ENCODE assay signal across 8 mouse cellular contexts in the genomic region with DNA sequence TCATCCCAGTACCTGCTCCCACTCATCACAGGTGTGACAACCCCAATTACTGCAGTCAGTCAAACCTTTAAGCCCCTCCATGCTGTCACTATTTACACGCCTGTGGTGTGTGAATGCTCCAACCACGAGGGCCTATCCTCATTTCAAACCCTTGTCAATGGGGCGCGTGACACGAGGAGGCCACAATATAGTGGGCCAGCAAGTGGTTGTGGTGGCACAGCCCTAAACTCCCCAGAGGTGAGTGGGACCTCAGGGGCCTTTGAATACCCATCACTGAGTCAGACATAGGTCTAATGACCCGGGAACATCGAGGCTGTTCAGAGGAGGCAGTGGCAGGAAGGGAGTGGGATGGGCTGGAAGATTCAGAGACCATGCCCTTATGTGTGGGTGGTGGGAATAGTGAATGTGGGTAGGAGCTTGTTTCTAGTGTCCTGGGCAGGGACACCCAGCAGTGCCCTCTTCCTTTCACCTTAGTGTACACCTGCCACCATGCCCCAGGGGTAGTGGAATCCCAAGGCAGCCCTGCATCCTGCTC. TPM values are rescaled to one million over a fixed set of nuclear protein-coding genes. Genes with fewer than 3 reads are reported as not detected.
DNase-seq lines count a peak whose midpoint lies in the region; ATAC-seq lines count a peak whose summit lies in the region.

No protein-coding gene starts in this region.

- no peaks in the 10 kb centered on the region for H3K36me3 ChIP-seq in neural tube, embryonic 11.5 days (ENCODE audit: control insufficient read depth, insufficient read depth, low read length)
- H3K36me3 ChIP-seq in liver, embryonic 12.5 days, result no peaks in the 10 kb centered on the region

- peaks cover 58% of the 10 kb centered on the region for H3K4me1 ChIP-seq in neural tube, embryonic 11.5 days (ENCODE audit: control insufficient read depth, insufficient read depth, low read length)
- H3K4me1 ChIP-seq in liver, embryonic 12.5 days, result peaks cover 20% of the 10 kb centered on the region

- H3K27ac ChIP-seq in neural tube, embryonic 11.5 days (ENCODE audit: low read depth, low read length), result peak overlapping the region; percentile 91
- H3K27ac ChIP-seq in liver, embryonic 12.5 days, result peak overlapping the region; percentile 43; the same call in 1 of the 2 replicates

- DNase-seq in cerebellum, adult 11-12 months, result peak; percentile 72
- DNase-seq in cerebellum, adult 9-10 months, result no peak
- DNase-seq in neural tube, embryonic 11.5 days (ENCODE audit: low spot score), result no peak
- no peak for DNase-seq in neural tube, embryonic 10.5 days (ENCODE audit: extremely low spot score, low spot score)
- DNase-seq in urinary bladder, postnatal 4 days (ENCODE audit: low spot score in 2 of 2), result no peak

- no peaks in the 10 kb centered on the region for H3K27me3 ChIP-seq in neural tube, embryonic 11.5 days (ENCODE audit: control insufficient read depth, insufficient read depth, low read length)
- peaks cover 27% of the 10 kb centered on the region for H3K27me3 ChIP-seq in liver, embryonic 12.5 days (replicated peaks)

- ATAC-seq in neural tube, embryonic 11.5 days (ENCODE audit: insufficient read depth, low FRiP score, low TSS enrichment), result 0 out of 2 replicates have a peak, but pooled peaks have one; percentile 18
- ATAC-seq in liver, embryonic 12.5 days, result no peak
- no peak for ATAC-seq in granulocyte monocyte progenitor cell, adult 5-6 weeks (replicated peaks; ENCODE audit: poor library complexity, severe bottlenecking)
- no peak for ATAC-seq in activated CD4-positive, CD25-positive, alpha-beta regulatory T cell, adult 4 months

- peak overlapping the region; percentile 67 for H3K9ac ChIP-seq in neural tube, embryonic 11.5 days (ENCODE audit: low read length)
- H3K9ac ChIP-seq in liver, embryonic 12.5 days, result no peak overlapping the region; the same call in 1 of the 2 replicates

- H3K4me2 ChIP-seq in neural tube, embryonic 11.5 days (ENCODE audit: low read depth), result peak overlapping the region; percentile 62
- H3K4me2 ChIP-seq in liver, embryonic 12.5 days, result peak overlapping the region; percentile 72

- WGBS in neural tube, embryonic 11.5 days, result 70% methylated on average over 7 of the region's 7 CpGs
- 61% methylated on average over 7 of the region's 7 CpGs for WGBS in liver, embryonic 12.5 days (ENCODE audit: insufficient replicate concordance)

- H3K4me3 ChIP-seq in neural tube, embryonic 11.5 days (ENCODE audit: low read depth, low read length), result peak overlapping the region; percentile 60
- H3K4me3 ChIP-seq in liver, embryonic 12.5 days, result peak overlapping the region; percentile 62

- H3K9me3 ChIP-seq in neural tube, embryonic 11.5 days (ENCODE audit: control insufficient read depth, low read length), result no peaks in the 10 kb centered on the region
- no peaks in the 10 kb centered on the region for H3K9me3 ChIP-seq in liver, embryonic 12.5 days (replicated peaks)

RNA-seq across cellular contexts. Expression of gene Ralgds, which starts 21.0 kb away (rescaled TPM):
- polyA plus RNA-seq in neural tube, embryonic 11.5 days (2014; fragmentation: Nextera tagmentation; extraction: Ambion mirVana), result 62.8 and 86.7 TPM in 2 replicates
- polyA plus RNA-seq in liver, embryonic 12.5 days (2016; fragmentation: Nextera tagmentation; extraction: Ambion mirVana), result 4.3 and 5.5 TPM in 2 replicates
- total RNA-seq in granulocyte monocyte progenitor cell, adult 5-6 weeks (2014; fragmentation: Nextera tagmentation), result 2.1 and 7.9 TPM in 2 replicates
- 2.8 and 4.6 TPM in 2 replicates for total RNA-seq in granulocyte monocyte progenitor cell, adult 5-6 weeks (2017)
- polyA plus RNA-seq in activated CD4-positive, CD25-positive, alpha-beta regulatory T cell, adult 4 months (2017; shearing (Covaris generic)), result 1 to 10 TPM; 7.4 to 8.3 TPM

RNA-seq across cellular contexts. Expression of gene Gm10134, which starts 28.1 kb away (rescaled TPM):
- polyA plus RNA-seq in neural tube, embryonic 11.5 days (2014; fragmentation: Nextera tagmentation; extraction: Ambion mirVana), result 1.0 TPM in 1 of 2 replicates, not detected in the other
- 0.64 and 0.71 TPM in 2 replicates for polyA plus RNA-seq in liver, embryonic 12.5 days (2016; fragmentation: Nextera tagmentation; extraction: Ambion mirVana)
- total RNA-seq in granulocyte monocyte progenitor cell, adult 5-6 weeks (2014; fragmentation: Nextera tagmentation), result not detected in 2 replicates
- not detected in 2 replicates for total RNA-seq in granulocyte monocyte progenitor cell, adult 5-6 weeks (2017)
- polyA plus RNA-seq in activated CD4-positive, CD25-positive, alpha-beta regulatory T cell, adult 4 months (2017; shearing (Covaris generic)), result not detected

RNA-seq across cellular contexts. Expression of gene Cel, which starts 29.2 kb away (rescaled TPM):
- not detected in 2 replicates for polyA plus RNA-seq in neural tube, embryonic 11.5 days (2014; fragmentation: Nextera tagmentation; extraction: Ambion mirVana)
- not detected in 2 replicates for polyA plus RNA-seq in liver, embryonic 12.5 days (2016; fragmentation: Nextera tagmentation; extraction: Ambion mirVana)
- total RNA-seq in granulocyte monocyte progenitor cell, adult 5-6 weeks (2014; fragmentation: Nextera tagmentation), result not detected in 2 replicates
- not detected in 2 replicates for total RNA-seq in granulocyte monocyte progenitor cell, adult 5-6 weeks (2017)
- polyA plus RNA-seq in activated CD4-positive, CD25-positive, alpha-beta regulatory T cell, adult 4 months (2017; shearing (Covaris generic)), result not detected

RNA-seq across cellular contexts. Expression of gene Gbgt1, which starts 37.3 kb away (rescaled TPM):
- 0.82 TPM in 1 of 2 replicates, not detected in the other for polyA plus RNA-seq in neural tube, embryonic 11.5 days (2014; fragmentation: Nextera tagmentation; extraction: Ambion mirVana)
- 0.37 and 0.39 TPM in 2 replicates for polyA plus RNA-seq in liver, embryonic 12.5 days (2016; fragmentation: Nextera tagmentation; extraction: Ambion mirVana)
- total RNA-seq in granulocyte monocyte progenitor cell, adult 5-6 weeks (2014; fragmentation: Nextera tagmentation), result not detected in 2 replicates
- total RNA-seq in granulocyte monocyte progenitor cell, adult 5-6 weeks (2017), result not detected in 2 replicates
- not detected for polyA plus RNA-seq in activated CD4-positive, CD25-positive, alpha-beta regulatory T cell, adult 4 months (2017; shearing (Covaris generic))

RNA-seq across cellular contexts. Expression of gene Gtf3c5, which starts 49.6 kb away (rescaled TPM):
- polyA plus RNA-seq in neural tube, embryonic 11.5 days (2014; fragmentation: Nextera tagmentation; extraction: Ambion mirVana), result 39.7 and 43.8 TPM in 2 replicates
- 24.9 and 26.3 TPM in 2 replicates for polyA plus RNA-seq in liver, embryonic 12.5 days (2016; fragmentation: Nextera tagmentation; extraction: Ambion mirVana)
- 25.9 and 31.5 TPM in 2 replicates for total RNA-seq in granulocyte monocyte progenitor cell, adult 5-6 weeks (2014; fragmentation: Nextera tagmentation)
- 12.6 and 16.5 TPM in 2 replicates for total RNA-seq in granulocyte monocyte progenitor cell, adult 5-6 weeks (2017)
- 10 to 100 TPM; 12.5 to 20.3 TPM for polyA plus RNA-seq in activated CD4-positive, CD25-positive, alpha-beta regulatory T cell, adult 4 months (2017; shearing (Covaris generic))
